Mouse (Mus musculus) intestine, postnatal 0 days (tissue): Measurements from ENCODE around the gene Trub2. TPM values are rescaled to one million over a fixed set of nuclear protein-coding genes. Genes with fewer than 3 reads are reported as not detected.

Source experiments
- ATAC-seq: fragments of 200-750 bp; cut with Nextera tagmentation; 2 replicates; pipeline ENCODE4 v1.8.0; 2017; ENCODE audit warnings: mild to moderate bottlenecking, moderate TSS enrichment, moderate library complexity
- H3K27ac ChIP-seq: fragments of 300-500 bp; sonication (generic); 2 replicates; pipeline ENCODE4 v1.5.1; 2014; ENCODE audit warnings: mild to moderate bottlenecking, low read depth, low read length, moderate library complexity
- H3K27me3 ChIP-seq: fragments of 300-500 bp; sonication (generic); replicated peaks from 2 replicates; pipeline ENCODE4 v1.6.1; 2014; ENCODE audit warnings: low read length, mixed read lengths; ENCODE audit not compliant: control insufficient read depth, insufficient read depth
- H3K36me3 ChIP-seq: fragments of 300-500 bp; sonication (generic); 2 replicates; pipeline ENCODE4 v1.6.1; 2014; ENCODE audit warnings: mild to moderate bottlenecking, moderate library complexity; ENCODE audit not compliant: control insufficient read depth, insufficient read depth
- H3K4me1 ChIP-seq: fragments of 300-500 bp; sonication (generic); replicated peaks from 2 replicates; pipeline ENCODE4 v1.6.1; 2014; ENCODE audit warnings: antibody characterized with exemption, low read length, mixed read lengths; ENCODE audit not compliant: control insufficient read depth, insufficient read depth
- H3K4me2 ChIP-seq: fragments of 300-500 bp; sonication (generic); replicated peaks from 2 replicates; pipeline ENCODE4 v1.6.1; 2014; ENCODE audit warnings: low read depth, mild to moderate bottlenecking, moderate library complexity
- H3K4me3 ChIP-seq: fragments of 300-500 bp; sonication (generic); 2 replicates; pipeline ENCODE4 v1.5.1; 2014; ENCODE audit warnings: low read depth, low read length
- H3K9ac ChIP-seq: fragments of 300-500 bp; sonication (generic); 2 replicates; pipeline ENCODE4 v1.6.1; 2014; ENCODE audit warnings: mild to moderate bottlenecking, low read depth, low read length
- H3K9me3 ChIP-seq: fragments of 300-500 bp; sonication (generic); 2 replicates; pipeline ENCODE4 v1.6.1; 2016; ENCODE audit warnings: mixed run types; ENCODE audit not compliant: control insufficient read depth
- CTCF ChIP-seq: sonication (generic); IDR thresholded peaks from 2 replicates; pipeline ENCODE4 v1.5.1; 2016; ENCODE audit warnings: low read depth, mild to moderate bottlenecking, control low read depth, antibody characterized with exemption, moderate library complexity
- WGBS: fragments of 180-500 bp; shearing (Covaris S2); extraction: QIAGEN DNeasy Blood & Tissue Kit; methylation state at CpG from one replicate; pipeline ENCODE4 v1.1.7; 2014; 5-methylcytosine and 5-hydroxymethylcytosine counted together
- polyA plus RNA-seq: library from polyadenylated mRNA; unstranded; fragments of >200 nt; fragmentation: Nextera tagmentation; extraction: Ambion mirVana; gene quantifications from 2 replicates; pipeline ENCODE4 v1.2.1, GENCODE M21; 2015

Trub2 gene
- polyA plus RNA-seq, 1 experiment from 2014 or later, result 23.5 TPM

GRCm38 (mm10) chr2:29767976-29768709 is 20.2 kb downstream of the Trub2 start:
- no peak overlapping the region for H3K4me2 ChIP-seq
- H3K27me3 ChIP-seq, result no peaks in the 10 kb centered on the region
- H3K4me1 ChIP-seq, result 0 out of 2 replicates have a peak, but pooled peaks cover 5% of the 10 kb centered on the region
- 31% methylated on average over 11 of the region's 11 CpGs for WGBS
- peak; percentile 41 for ATAC-seq
- H3K27ac ChIP-seq, result peak overlapping the region; percentile 79
- H3K36me3 ChIP-seq, result no peaks in the 10 kb centered on the region
- no peak overlapping the region for H3K9ac ChIP-seq
- no peaks in the 10 kb centered on the region for H3K9me3 ChIP-seq
- no peak overlapping the region for H3K4me3 ChIP-seq
- TF ChIP-seq CTCF, result no peak

DNA sequence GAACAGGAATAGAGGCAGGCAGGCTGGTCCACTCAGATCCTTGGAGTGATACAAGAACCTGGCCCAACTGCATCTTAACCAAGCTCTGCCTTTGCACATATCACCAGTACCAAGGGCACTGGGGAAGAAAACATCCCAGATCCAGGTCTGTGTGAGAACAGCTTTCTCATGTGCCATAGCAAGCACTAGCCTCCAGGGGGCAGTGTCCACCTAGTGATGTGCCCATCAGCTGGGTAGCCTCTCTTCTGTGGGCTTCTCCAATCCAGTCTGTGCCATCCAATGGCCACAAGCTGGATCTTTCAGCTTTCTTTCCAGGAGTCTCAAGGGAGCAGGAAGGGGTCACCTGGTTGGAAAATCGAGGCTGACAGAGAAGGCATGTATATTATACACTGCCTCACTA is 23.5 kb downstream of the Trub2 start:
- Histone ChIP-seq H3K4me3 (no peak overlapping the region), H3K36me3 (no peaks in the 10 kb centered on the region), H3K27me3 (no peaks in the 10 kb centered on the region), H3K9ac (no peak overlapping the region), H3K9me3 (no peaks in the 10 kb centered on the region), H3K27ac (no peak overlapping the region), H3K4me1 (0 out of 2 replicates have a peak, but pooled peaks cover 5% of the 10 kb centered on the region), H3K4me2 (no peak overlapping the region)
- ATAC-seq, result peak; percentile 58
- TF ChIP-seq CTCF, result peak; percentile 97
- 0% methylated on average over 1 of the region's 1 CpGs for WGBS

DNA sequence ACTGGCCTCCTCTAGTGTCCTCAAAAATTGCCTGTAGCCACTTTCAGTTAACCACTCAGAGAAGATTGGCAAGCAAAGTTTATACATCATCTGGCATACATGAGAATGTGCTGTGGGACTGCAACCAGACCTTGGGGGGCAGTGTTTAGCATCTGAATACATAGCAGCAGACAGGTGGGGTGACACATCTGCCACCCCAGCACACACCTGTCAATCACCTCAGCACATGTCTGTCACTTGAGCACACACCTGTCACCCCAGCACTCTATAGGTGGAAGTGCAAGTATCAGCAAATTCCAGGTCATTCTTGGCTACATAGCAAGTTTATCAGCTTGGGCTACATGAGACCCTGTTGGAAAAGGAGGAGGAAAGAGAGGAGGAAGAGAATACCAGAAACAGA is 32.6 kb downstream of the Trub2 start:
- no peak for TF ChIP-seq CTCF
- Histone ChIP-seq H3K4me3 (no peak overlapping the region), H3K27me3 (0 out of 2 replicates have a peak, but pooled peaks cover 9% of the 10 kb centered on the region), H3K4me2 (no peak overlapping the region), H3K27ac (no peak overlapping the region), H3K9ac (no peak overlapping the region), H3K36me3 (no peaks in the 10 kb centered on the region), H3K4me1 (no peaks in the 10 kb centered on the region), H3K9me3 (no peaks in the 10 kb centered on the region)
- no peak for ATAC-seq

DNA sequence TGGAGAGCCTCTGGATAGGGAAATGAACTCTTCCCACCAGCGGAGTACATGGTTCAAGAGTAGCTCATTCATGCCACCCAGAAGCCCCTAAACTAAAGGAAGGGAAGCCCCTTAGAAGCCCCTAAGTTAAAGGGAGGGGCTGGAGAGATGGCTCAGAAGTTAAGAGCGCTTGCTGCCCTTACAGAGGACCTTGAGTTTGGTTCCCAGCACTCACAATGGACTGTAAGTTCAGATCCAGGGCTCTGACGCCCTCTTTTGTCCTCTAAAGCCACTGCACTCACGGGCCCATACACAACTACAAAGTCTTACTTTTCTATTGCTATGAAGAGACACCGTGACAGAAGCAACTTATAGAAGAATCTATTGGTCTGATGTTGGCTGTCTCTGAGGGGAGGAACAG is 35.9 kb downstream of the Trub2 start:
- no peak for TF ChIP-seq CTCF
- ATAC-seq, result no peak
- Histone ChIP-seq H3K27me3 (0 out of 2 replicates have a peak, but pooled peaks cover 14% of the 10 kb centered on the region), H3K4me3 (no peak overlapping the region), H3K4me1 (no peaks in the 10 kb centered on the region), H3K4me2 (no peak overlapping the region), H3K9ac (no peak overlapping the region), H3K27ac (no peak overlapping the region), H3K36me3 (no peaks in the 10 kb centered on the region), H3K9me3 (no peaks in the 10 kb centered on the region)
- 86% methylated on average over 5 of the region's 5 CpGs for WGBS

DNA sequence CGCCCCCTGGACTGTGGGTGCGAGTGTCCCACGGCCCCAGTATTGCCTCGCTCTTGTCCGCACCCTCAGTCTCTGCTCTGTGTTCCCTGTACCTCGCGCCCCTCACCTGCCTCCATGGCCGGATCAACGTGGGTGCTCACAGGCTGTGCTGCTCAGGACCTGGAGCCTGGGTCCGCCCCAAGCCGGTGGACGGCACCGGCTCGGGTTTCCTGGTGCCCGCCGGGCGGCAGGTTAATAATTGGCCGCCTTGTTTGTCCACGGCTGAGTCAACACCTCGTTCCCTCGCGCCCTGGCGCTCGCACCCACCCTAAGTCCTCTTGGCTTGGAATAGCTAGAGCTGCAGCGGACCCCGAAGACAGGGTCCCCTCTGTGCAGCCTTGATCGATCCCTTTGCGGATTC is 36.8 kb downstream of the Trub2 start, which contains the start of gene Gm13420:
Gm13420 (minus strand) TSS at position 189 of the 400 bp plus-strand sequence.
- peak within 1 kb of the TSS; percentile 31; the same call in 1 of the 2 replicates for H3K9ac ChIP-seq
- H3K4me1 ChIP-seq, result no peaks in the 10 kb centered on the region
- no peaks in the 10 kb centered on the region for H3K36me3 ChIP-seq
- WGBS, result 3% methylated on average over 28 of the region's 28 CpGs
- H3K27ac ChIP-seq, result no peak within 1 kb of the TSS
- H3K27me3 ChIP-seq, result 0 out of 2 replicates have a peak, but pooled peaks cover 18% of the 10 kb centered on the region
- no peak for TF ChIP-seq CTCF
- H3K9me3 ChIP-seq, result no peaks in the 10 kb centered on the region
- peak within 1 kb of the TSS; percentile 69 for H3K4me2 ChIP-seq
- peak; percentile 63 for ATAC-seq
- peak within 1 kb of the TSS; percentile 31 for H3K4me3 ChIP-seq

- H3K4me1 ChIP-seq, result no peaks in the 10 kb centered on the region
- no peak overlapping the region for H3K27ac ChIP-seq
- H3K9me3 ChIP-seq, result no peaks in the 10 kb centered on the region
- no peak overlapping the region for H3K4me2 ChIP-seq
- H3K36me3 ChIP-seq, result no peaks in the 10 kb centered on the region
- TF ChIP-seq CTCF, result no peak
- H3K4me3 ChIP-seq, result no peak overlapping the region
- H3K27me3 ChIP-seq, result 0 out of 2 replicates have a peak, but pooled peaks cover 20% of the 10 kb centered on the region
- H3K9ac ChIP-seq, result no peak overlapping the region
- 67% methylated on average over 4 of the region's 4 CpGs for WGBS
- ATAC-seq, result no peak
Observed at GRCm38 (mm10) chr2:29748499-29748898, 39.8 kb downstream of the Trub2 start.
